Mouse (Mus musculus): ENCODE results near the gene Neu2.

The Neu2 gene

GRCm38 (mm10) chr1:87620693-87621092, 111.0 kb downstream of the Neu2 start:
- no peak for DNase-seq

GRCm38 (mm10) chr1:87621146-87621857, 111.6 kb downstream of the Neu2 start:
- no peak for DNase-seq

GRCm38 (mm10) chr1:87621858-87622279, 112.2 kb downstream of the Neu2 start:
- DNase-seq, result peak; percentile 19 to 43

- no peak for DNase-seq
Measured at GRCm38 (mm10) chr1:87623977-87624666, 114.4 kb downstream of the Neu2 start.

- no peak for DNase-seq
Measured at GRCm38 (mm10) chr1:87624826-87625225, 115.1 kb downstream of the Neu2 start.

GRCm38 (mm10) chr1:87625254-87626025, 115.8 kb downstream of the Neu2 start:
- no peak for DNase-seq

GRCm38 (mm10) chr1:87626344-87626743, 116.7 kb downstream of the Neu2 start:
- DNase-seq, result no peak

- DNase-seq, result no peak
Measured at GRCm38 (mm10) chr1:87628085-87628484, 118.4 kb downstream of the Neu2 start.

- DNase-seq, result no peak
Measured at GRCm38 (mm10) chr1:87631584-87631983, 121.9 kb downstream of the Neu2 start.

GRCm38 (mm10) chr1:87632163-87632562, 122.5 kb downstream of the Neu2 start:
- no peak for DNase-seq

- no peak for DNase-seq
Measured at GRCm38 (mm10) chr1:87636716-87637117, 127.0 kb downstream of the Neu2 start.

- no peak for DNase-seq
Measured at GRCm38 (mm10) chr1:87637121-87637877, 127.6 kb downstream of the Neu2 start.

- DNase-seq, result no peak
Measured at GRCm38 (mm10) chr1:87637878-87638600, 128.3 kb downstream of the Neu2 start.

- DNase-seq, result no peak
Measured at GRCm38 (mm10) chr1:87639724-87640123, 130.0 kb downstream of the Neu2 start.

- DNase-seq, result no peak
Measured at GRCm38 (mm10) chr1:87640165-87640661, 130.5 kb downstream of the Neu2 start.

- DNase-seq, result no peak
Measured at GRCm38 (mm10) chr1:87643016-87643415, 133.3 kb downstream of the Neu2 start.

GRCm38 (mm10) chr1:87645041-87645440, 135.4 kb downstream of the Neu2 start:
- DNase-seq, result peak; percentile 56 to 64

- DNase-seq, result no peak
Measured at GRCm38 (mm10) chr1:87645748-87646147, 136.1 kb downstream of the Neu2 start.
